Mouse (Mus musculus) layer of hippocampus, adult 2 months (tissue): ENCODE results near the gene Hs6st1. TPM values are rescaled to one million over a fixed set of nuclear protein-coding genes. Genes with fewer than 3 reads are reported as not detected.
A peak's percentile ranks its signal among the peaks of the same experiment; 100 is the strongest.
"Not testable (repeated sequence)": the region's sequence is repeated elsewhere in the genome, so short reads cannot be mapped to it uniquely, and the experiment has no call there.

Source experiments
- DNase-seq, 2 experiments: peaks; one replicate each; pipeline ENCODE4 v3.0.0; 2022; ENCODE audit warnings: low spot score in 2 of 2
- H3K27ac ChIP-seq: fragments of 200-600 bp; 2 replicates; pipeline ENCODE4 v1.8.1; 2022
- H3K4me3 ChIP-seq: fragments of 200-600 bp; 2 replicates; pipeline ENCODE4 v1.8.1; 2022; ENCODE audit warnings: mild to moderate bottlenecking
- CTCF ChIP-seq: fragments of 200-600 bp; conservative IDR thresholded peaks from 2 replicates; pipeline ENCODE4 v1.8.1; 2022; ENCODE audit warnings: antibody characterized with exemption, mild to moderate bottlenecking, moderate library complexity
- long read RNA-seq, 2 experiments: library from polyadenylated mRNA; stranded (forward); transcript quantifications; one replicate each; pipeline ENCODE4 v2.0.0; 2021; ENCODE audit warnings: borderline mapping rate in 2 of 2
- total RNA-seq, 2 experiments: library from RNA; stranded (reverse); gene quantifications; 2 replicates each; pipeline ENCODE4 v1.2.3; 2021

The Hs6st1 gene
- total RNA-seq, result 10 to 100 TPM; 37.7 to 38.3 TPM
- long read RNA-seq, experiment 1, transcript Hs6st1-201 (2 exons, 3,719 nt), result major isoform, 22 of 34 reads
- long read RNA-seq, experiment 1, transcript Hs6st1-202 (1 exons, 3,291 nt), result minor isoform, 11 of 34 reads
- long read RNA-seq, experiment 1, partial matches to known transcripts, result 0 of 34 reads
- long read RNA-seq, experiment 1, other reads (novel, unspliced or antisense), result 1 of 34 reads
- long read RNA-seq, experiment 2, transcript Hs6st1-201 (2 exons, 3,719 nt), result major isoform, 17 of 30 reads
- long read RNA-seq, experiment 2, transcript Hs6st1-202 (1 exons, 3,291 nt), result minor isoform, 12 of 30 reads
- long read RNA-seq, experiment 2, partial matches to known transcripts, result 0 of 30 reads
- long read RNA-seq, experiment 2, other reads (novel, unspliced or antisense), result 1 of 30 reads

DNA sequence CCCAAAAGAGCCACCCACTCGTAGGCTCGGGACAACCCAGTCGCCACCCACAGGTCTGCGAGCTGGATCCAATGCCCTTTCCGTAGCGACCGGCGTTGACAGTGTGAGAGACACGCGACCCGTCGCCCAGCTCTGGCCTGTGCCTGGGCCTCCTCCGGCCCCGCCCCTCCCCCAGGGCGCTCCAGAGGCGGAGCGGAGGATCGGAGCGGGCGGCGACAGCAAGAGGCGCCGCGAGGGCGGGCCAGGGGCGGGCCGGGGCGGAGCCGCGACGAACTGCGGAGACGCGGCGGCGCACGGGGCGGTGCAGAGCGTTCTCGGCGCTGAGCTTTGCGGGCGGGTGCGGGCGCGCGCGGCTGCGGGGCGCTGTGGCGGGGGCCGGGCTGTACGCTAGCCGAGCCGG, at the start of gene Hs6st1:
Gene Hs6st1, plus strand, starts transcription at position 325 of the 400 bp plus-strand sequence.
- DNase-seq, result peak; percentile 89 to 91
- H3K4me3 ChIP-seq, result peak within 1 kb of the TSS; percentile 64
- H3K27ac ChIP-seq, result peak within 1 kb of the TSS; percentile 94
- no peak for TF ChIP-seq CTCF

DNA sequence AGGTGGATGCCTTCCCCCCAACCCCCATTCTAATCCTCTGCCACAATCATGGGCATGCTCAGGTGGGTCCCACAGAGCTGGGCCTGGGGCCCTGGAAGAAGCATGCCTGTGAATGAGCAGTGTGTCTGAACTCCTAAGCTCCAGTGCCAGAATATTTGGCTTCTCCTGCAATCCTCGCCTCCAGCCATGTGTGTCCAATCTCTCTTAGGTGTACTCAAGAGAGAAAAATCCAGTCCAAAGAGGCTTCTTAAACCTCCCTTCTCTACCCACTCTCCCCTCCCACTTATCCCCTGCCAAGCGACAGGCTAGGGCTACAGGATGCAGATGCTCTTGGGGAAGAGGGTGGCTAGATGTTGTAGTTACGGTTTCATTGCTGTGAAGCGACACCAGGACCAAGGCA, 49.6 kb upstream of the Hs6st1 start:
- TF ChIP-seq CTCF, result no peak
- Histone ChIP-seq H3K27ac (no peak overlapping the region), H3K4me3 (no peak overlapping the region)
- no peak for DNase-seq

DNA sequence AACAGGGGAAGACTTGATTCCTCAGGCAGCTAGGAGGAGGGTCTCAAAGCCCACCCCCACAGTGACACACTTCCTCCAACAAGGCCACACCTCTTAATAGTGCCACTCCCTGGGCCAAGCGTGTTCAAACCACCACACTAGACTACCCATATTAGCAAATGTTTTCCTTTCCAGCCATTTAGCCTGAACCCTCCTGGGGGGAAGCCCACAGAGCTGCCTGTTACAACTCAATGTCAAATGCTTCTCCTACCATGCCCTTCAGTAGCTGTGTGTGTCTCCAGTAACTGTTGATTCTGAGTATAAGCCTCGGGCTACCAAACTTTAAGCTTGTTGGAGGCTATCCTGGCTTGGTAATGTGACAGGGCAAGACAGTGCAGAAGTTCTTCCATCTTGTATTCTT, 49.0 kb upstream of the Hs6st1 start:
- no peak overlapping the region for H3K27ac ChIP-seq
- H3K4me3 ChIP-seq, result no peak overlapping the region
- no peak for TF ChIP-seq CTCF
- no peak for DNase-seq

DNA sequence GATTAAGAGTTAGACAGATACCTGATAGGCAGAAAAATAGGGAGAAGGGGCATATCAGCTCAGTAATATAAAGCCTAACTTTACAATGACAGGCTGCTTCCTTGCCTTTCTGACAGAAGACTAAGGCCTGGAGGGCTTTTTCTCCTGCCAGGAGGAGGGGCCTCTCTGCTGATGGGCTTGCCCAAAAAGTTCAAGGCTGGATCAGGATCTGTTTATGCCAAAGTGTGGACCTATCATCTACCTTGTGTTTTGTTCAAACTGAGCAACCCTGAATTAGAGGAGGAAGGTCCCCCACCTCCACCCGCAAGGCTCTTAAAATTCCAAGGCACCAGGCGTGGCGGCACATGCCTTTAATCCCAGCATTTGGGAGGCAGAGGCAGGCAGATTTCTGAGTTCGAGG, 47.9 kb upstream of the Hs6st1 start:
- TF ChIP-seq CTCF, result no peak
- H3K27ac ChIP-seq, result no peak overlapping the region
- H3K4me3 ChIP-seq, result no peak overlapping the region
- DNase-seq, result no peak

DNA sequence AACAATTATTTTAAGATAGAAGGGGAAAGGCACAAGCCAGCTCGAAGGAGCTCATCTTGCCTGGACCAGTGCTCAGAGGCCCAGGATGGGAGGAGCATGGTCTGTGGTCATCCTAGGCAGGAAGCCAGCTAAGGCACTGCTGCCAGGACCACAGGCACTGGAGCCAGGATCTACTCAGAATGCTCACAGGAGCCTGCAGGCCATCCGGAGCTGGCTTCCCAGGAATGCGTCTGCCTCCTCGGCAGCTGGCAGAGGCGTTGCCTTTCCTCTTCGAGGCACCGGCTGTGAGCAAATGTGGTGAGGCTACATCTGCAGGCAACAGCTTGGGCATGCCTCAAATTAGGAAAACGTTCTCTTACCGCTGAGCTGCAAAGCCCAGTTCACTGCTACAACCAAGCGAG, 37.8 kb upstream of the Hs6st1 start:
- no peak for TF ChIP-seq CTCF
- Histone ChIP-seq H3K4me3 (peak overlapping the region; percentile 17; the same call in 1 of the 2 replicates), H3K27ac (peak overlapping the region; percentile 59; the same call in 1 of the 2 replicates)
- peak; percentile 64 to 77 for DNase-seq

DNA sequence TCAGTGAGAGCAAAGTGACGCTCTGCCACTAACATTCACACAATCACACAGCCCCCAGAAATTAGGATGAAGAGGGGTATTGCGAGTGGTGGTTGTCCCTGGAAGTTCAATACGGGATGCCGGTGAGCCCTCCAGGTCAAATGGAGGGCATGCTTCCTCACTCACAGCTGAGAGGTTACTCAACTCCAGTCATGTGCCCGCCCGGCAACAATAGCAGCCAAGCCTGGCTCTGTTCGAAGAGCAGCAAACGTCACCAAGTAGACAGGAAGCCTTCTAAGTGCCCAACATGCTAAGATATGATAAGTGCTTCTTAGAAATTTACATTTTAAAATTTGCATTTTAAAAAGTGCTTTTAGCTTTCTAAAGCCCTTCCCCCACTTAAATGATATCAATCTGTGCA, 29.4 kb upstream of the Hs6st1 start:
- Histone ChIP-seq H3K4me3 (no peak overlapping the region), H3K27ac (no peak overlapping the region)
- no peak for TF ChIP-seq CTCF
- no peak for DNase-seq

DNA sequence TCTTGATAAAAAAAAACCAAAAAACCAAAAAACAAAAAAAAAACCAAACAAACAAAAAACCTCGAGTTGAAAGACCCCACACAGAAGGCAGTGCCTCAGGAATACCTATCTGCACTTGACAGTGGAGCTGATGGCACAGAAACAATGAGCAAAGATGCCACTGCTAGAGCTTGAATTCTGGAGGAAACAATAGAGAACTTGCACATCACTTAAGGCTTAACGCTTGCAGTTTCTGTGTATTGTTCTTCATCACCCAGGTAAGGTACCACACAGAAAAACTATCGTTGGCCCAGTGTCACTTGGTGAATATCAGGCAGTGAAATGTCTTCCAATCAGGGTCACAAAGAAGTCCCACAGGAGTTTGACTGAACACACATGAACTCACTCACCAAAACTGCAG, 26.1 kb upstream of the Hs6st1 start:
- Histone ChIP-seq H3K27ac (no peak overlapping the region), H3K4me3 (no peak overlapping the region)
- DNase-seq, result no peak
- no peak for TF ChIP-seq CTCF

DNA sequence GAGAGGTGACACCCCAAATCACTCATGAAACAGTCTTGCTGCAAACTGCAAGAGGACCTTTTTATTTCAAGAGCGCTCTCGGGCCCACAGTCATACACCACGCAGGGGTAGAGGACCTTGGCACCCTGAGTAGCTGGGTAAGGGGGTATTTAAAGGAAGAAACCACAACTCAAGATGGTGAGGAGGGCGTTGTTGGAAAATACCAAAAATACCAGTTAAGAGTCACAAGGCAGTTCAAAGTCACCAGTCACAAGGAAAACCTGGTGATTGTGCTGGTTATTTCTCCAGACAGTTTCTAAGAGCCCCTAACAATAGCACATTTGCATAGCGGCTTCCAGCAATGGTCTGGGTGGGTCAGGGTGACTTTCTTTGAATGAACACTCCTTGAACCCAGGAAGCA, 24.4 kb upstream of the Hs6st1 start:
- H3K27ac ChIP-seq, DNase-seq, H3K4me3 ChIP-seq: not testable (repeated sequence)

DNA sequence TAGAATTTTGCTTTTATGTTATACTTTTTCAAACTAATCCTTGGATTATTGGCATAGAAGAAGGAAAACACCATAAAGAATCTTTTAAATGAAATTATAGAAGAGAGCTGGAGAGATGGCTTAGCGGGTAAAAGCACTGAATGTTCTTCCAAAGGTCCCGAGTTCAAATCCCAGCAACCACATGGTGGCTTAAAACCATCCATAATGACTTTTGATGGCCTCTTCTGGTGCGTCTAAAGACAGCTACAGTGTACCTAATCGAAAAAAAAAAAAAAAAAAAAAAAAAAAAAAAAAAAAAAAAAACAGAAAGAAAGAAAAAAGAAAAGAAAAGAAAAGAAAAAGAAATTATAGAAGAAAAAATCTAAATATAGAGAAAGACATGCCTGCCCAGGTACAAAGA, 23.9 kb upstream of the Hs6st1 start:
- H3K27ac ChIP-seq, result no peak overlapping the region
- no peak for DNase-seq
- H3K4me3 ChIP-seq, result no peak overlapping the region
- no peak for TF ChIP-seq CTCF

DNA sequence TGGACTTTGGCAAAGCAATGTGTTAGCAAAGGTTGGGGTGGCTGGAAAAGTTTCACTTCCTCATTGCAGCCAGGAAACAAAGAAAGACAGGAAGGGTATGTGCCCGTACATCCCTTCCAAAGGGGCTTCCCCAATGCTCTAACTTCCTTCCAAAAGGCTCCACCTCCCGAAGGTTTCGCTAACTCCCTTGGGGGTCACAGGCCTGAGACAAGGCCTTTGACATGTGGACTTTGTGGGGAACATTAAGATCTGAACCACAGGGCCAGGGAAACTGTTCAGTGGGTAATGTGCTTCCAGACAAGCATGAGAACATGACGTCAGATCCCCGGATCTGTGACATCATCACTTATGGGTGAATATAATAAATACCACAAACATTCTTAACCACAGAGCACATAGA, 15.5 kb upstream of the Hs6st1 start:
- DNase-seq, result no peak
- no peak overlapping the region for H3K27ac ChIP-seq
- no peak for TF ChIP-seq CTCF
- H3K4me3 ChIP-seq, result no peak overlapping the region

DNA sequence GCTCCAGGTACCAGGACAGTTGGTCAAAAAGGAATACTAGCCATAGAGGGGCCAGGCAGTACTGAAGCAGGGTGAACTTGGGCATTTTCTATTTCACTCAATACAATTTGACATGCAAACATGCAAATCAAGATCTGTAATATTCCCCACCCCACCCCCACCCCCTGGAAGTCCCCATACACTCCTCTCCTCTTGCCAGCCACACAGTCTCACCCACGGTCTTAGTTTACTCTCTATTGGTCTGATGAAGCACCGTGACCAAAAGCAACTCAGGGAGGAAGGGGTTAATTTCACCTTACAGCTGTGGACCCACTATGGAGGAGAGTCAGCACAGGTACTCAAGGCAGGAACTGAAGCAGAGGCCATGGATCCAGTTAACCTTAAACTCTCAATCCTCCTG, 14.6 kb upstream of the Hs6st1 start:
- Histone ChIP-seq H3K4me3 (no peak overlapping the region), H3K27ac (no peak overlapping the region)
- DNase-seq, result no peak
- TF ChIP-seq CTCF, result no peak

DNA sequence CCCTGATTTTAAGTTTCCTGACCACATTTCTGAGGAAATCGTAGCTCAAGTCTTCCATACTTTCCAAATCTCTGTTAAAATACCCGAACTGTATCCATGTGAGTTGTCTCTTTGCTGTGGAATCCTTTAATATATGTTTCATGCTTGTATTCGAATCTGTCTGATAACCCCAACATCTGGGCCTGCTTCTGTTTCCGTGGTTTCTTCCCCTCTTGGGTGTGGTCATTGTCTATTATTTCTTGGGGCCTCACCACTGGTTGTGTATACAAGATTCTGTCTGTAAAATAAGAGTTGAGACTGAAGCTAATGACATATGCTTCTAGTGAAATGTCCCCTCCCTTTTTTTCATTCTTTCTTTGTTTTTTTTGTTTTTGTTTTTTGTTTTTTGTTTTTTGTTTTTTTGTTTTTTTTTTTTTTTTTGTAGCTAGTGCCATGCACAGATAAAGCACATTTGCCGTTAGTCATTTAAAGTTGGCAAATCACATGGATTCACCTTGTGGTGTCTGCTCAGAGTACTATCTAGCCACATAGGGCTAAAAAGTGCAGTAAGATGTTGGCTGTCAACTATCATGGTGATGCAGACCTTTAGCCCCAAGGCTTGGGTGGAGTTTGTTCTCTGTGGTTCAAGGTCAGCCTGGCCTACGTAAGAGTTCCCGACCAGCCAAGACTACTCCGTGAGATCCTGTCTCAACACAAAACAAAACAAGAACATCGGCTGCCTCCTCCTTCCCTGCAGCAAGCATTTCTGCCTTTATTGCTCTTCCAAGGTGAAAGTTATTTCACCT, 13.8 kb upstream of the Hs6st1 start:
- Histone ChIP-seq H3K27ac (no peak overlapping the region), H3K4me3 (no peak overlapping the region)
- no peak for DNase-seq
- no peak for TF ChIP-seq CTCF

DNA sequence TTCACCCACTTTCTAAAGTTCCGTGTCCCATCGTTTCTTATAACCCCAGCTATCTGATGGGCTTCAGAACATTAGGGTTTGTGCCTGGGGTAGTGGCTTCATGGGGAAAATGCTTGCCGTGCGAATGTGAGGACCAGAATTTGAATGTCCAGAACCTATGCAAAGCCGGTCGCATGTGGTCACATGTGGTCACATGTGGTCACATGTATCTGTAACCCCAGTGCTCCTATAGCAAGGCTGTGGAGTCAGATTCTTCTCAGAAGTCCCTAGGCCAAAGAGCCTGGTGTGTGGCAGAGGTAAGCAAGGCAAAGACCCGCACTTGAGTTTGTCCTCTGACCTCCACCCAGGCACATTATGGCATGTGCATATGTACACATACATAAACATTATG, 13.2 kb upstream of the Hs6st1 start:
- H3K27ac ChIP-seq, result no peak overlapping the region
- DNase-seq, result no peak
- H3K4me3 ChIP-seq, result no peak overlapping the region
- TF ChIP-seq CTCF, result no peak

DNA sequence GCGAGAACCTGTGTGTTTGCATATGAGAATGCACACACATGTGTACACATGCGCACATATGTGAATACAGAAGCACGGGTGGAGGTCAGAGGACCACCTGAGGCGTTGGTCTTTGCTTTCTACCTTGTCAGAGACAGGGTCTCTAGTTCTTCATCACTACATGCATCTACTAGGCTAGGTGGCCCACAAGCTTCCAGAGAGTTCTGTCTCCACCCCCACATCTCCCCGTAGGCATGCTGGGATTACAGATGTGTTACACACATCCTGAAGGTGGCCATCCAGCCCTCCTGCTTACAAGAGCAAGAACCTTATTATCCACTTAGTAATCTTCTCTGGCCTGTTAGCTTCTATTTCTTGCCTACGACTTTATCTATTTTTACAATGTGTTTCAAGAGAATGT, 8.8 kb upstream of the Hs6st1 start:
- DNase-seq, result no peak
- no peak overlapping the region for H3K4me3 ChIP-seq
- TF ChIP-seq CTCF, result no peak
- H3K27ac ChIP-seq, result no peak overlapping the region
